Mouse (Mus musculus): ENCODE measurements at regions not wholly inside any gene's neighbourhood (a gene's known extent, or its start where the extent isn't known, plus 50 kb on each side); places are given as distances from the start of the nearest gene placed in this dataset.

- no peaks in the 10 kb centered on the region for H3K9me3 ChIP-seq (ENCODE audit: control insufficient read depth, insufficient read depth, low read depth, low read length)
- no peak for DNase-seq (ENCODE audit: low read depth, low spot score)
- H3K4me3 ChIP-seq (ENCODE audit: insufficient read depth in 1 of 2, low read depth in 1 of 2, low read length in 2 of 2, poor library complexity in 1 of 2, severe bottlenecking in 1 of 2), result no peak overlapping the region
- H3K4me1 ChIP-seq (ENCODE audit: control insufficient read depth in 2 of 2, insufficient read depth in 2 of 2, low read length in 2 of 2, poor library complexity in 1 of 2), result no peaks in the 10 kb centered on the region
- in situ Hi-C loops (cut with MboI; ENCODE audit: low sequenced_read_pairs in 2 of 2, unreplicated experiment in 2 of 2), result no loop called here
- no peak overlapping the region for H3K27ac ChIP-seq (ENCODE audit: insufficient read depth, low read depth, low read length, poor library complexity, severe bottlenecking)
- no peak for TF ChIP-seq ZC3H11A (IDR thresholded peaks at IDR 0.05; ENCODE audit: borderline replicate concordance, low read depth, low read length)
- no peak for TF ChIP-seq HCFC1 (IDR thresholded peaks at IDR 0.05; ENCODE audit: borderline replicate concordance, insufficient read depth, low read length)
- TF ChIP-seq MAFK (IDR thresholded peaks at IDR 0.05; ENCODE audit: insufficient read depth, low read depth, low read length), result no peak
- no peaks in the 10 kb centered on the region for H3K36me3 ChIP-seq (ENCODE audit: control insufficient read depth, insufficient read depth, low read length, poor library complexity, severe bottlenecking)
- no peak overlapping the region for H3K9ac ChIP-seq (ENCODE audit: insufficient read depth, low read depth, low read length, poor library complexity, severe bottlenecking)
Observed at GRCm38 (mm10) chr10:56708411-56708810, 331.3 kb downstream of the Gja1 start.

GRCm38 (mm10) chr10:56708886-56709285 lies 331.8 kb downstream of the Gja1 start:
- in situ Hi-C loops (cut with MboI; ENCODE audit: low sequenced_read_pairs in 2 of 2, unreplicated experiment in 2 of 2), result no loop called here
- DNase-seq (ENCODE audit: low read depth, low spot score), result no peak
- Histone ChIP-seq H3K9ac (ENCODE audit: insufficient read depth, low read depth, low read length, poor library complexity, severe bottlenecking) (no peak overlapping the region), H3K4me1 (ENCODE audit: control insufficient read depth in 2 of 2, insufficient read depth in 2 of 2, low read length in 2 of 2, poor library complexity in 1 of 2) (no peaks in the 10 kb centered on the region), H3K27ac (ENCODE audit: insufficient read depth, low read depth, low read length, poor library complexity, severe bottlenecking) (no peak overlapping the region), H3K36me3 (ENCODE audit: control insufficient read depth, insufficient read depth, low read length, poor library complexity, severe bottlenecking) (no peaks in the 10 kb centered on the region), H3K9me3 (ENCODE audit: control insufficient read depth, insufficient read depth, low read depth, low read length) (no peaks in the 10 kb centered on the region), H3K4me3 (ENCODE audit: insufficient read depth in 1 of 2, low read depth in 1 of 2, low read length in 2 of 2, poor library complexity in 1 of 2, severe bottlenecking in 1 of 2) (no peak overlapping the region)
- TF ChIP-seq MAFK (IDR thresholded peaks at IDR 0.05; ENCODE audit: insufficient read depth, low read depth, low read length), result no peak
- TF ChIP-seq ZC3H11A (IDR thresholded peaks at IDR 0.05; ENCODE audit: borderline replicate concordance, low read depth, low read length), result no peak
- TF ChIP-seq ZNF384 (IDR thresholded peaks at IDR 0.05; ENCODE audit: low read depth, low read length), result no peak
- TF ChIP-seq CHD2 (IDR thresholded peaks at IDR 0.05; ENCODE audit: low read depth, low read length), result no peak
- TF ChIP-seq HCFC1 (IDR thresholded peaks at IDR 0.05; ENCODE audit: borderline replicate concordance, insufficient read depth, low read length), result no peak

GRCm38 (mm10) chr10:56712611-56713105 lies 335.5 kb downstream of the Gja1 start:
- no peak overlapping the region for H3K9ac ChIP-seq (ENCODE audit: insufficient read depth, low read depth, low read length, poor library complexity, severe bottlenecking)
- H3K27ac ChIP-seq (ENCODE audit: insufficient read depth, low read depth, low read length, poor library complexity, severe bottlenecking), result no peak overlapping the region
- TF ChIP-seq ZC3H11A (IDR thresholded peaks at IDR 0.05; ENCODE audit: borderline replicate concordance, low read depth, low read length), result no peak
- TF ChIP-seq ZNF384 (IDR thresholded peaks at IDR 0.05; ENCODE audit: low read depth, low read length), result no peak
- no peak for TF ChIP-seq HCFC1 (IDR thresholded peaks at IDR 0.05; ENCODE audit: borderline replicate concordance, insufficient read depth, low read length)
- no peak for TF ChIP-seq MAFK (IDR thresholded peaks at IDR 0.05; ENCODE audit: insufficient read depth, low read depth, low read length)
- no peak for TF ChIP-seq CHD2 (IDR thresholded peaks at IDR 0.05; ENCODE audit: low read depth, low read length)
- in situ Hi-C loops (cut with MboI; ENCODE audit: low sequenced_read_pairs in 2 of 2, unreplicated experiment in 2 of 2), result no loop called here
- no peaks in the 10 kb centered on the region for H3K36me3 ChIP-seq (ENCODE audit: control insufficient read depth, insufficient read depth, low read length, poor library complexity, severe bottlenecking)
- H3K4me1 ChIP-seq (ENCODE audit: control insufficient read depth in 2 of 2, insufficient read depth in 2 of 2, low read length in 2 of 2, poor library complexity in 1 of 2), result no peaks in the 10 kb centered on the region
- H3K4me3 ChIP-seq (ENCODE audit: insufficient read depth in 1 of 2, low read depth in 1 of 2, low read length in 2 of 2, poor library complexity in 1 of 2, severe bottlenecking in 1 of 2), result no peak overlapping the region
- DNase-seq (ENCODE audit: low read depth, low spot score), result no peak
- H3K9me3 ChIP-seq (ENCODE audit: control insufficient read depth, insufficient read depth, low read depth, low read length), result no peaks in the 10 kb centered on the region

GRCm38 (mm10) chr10:56737073-56737472 lies 359.9 kb downstream of the Gja1 start:
- Histone ChIP-seq H3K4me1 (ENCODE audit: control insufficient read depth in 2 of 2, insufficient read depth in 2 of 2, low read length in 2 of 2, poor library complexity in 1 of 2) (no peaks in the 10 kb centered on the region), H3K4me3 (ENCODE audit: insufficient read depth in 1 of 2, low read depth in 1 of 2, low read length in 2 of 2, poor library complexity in 1 of 2, severe bottlenecking in 1 of 2) (no peak overlapping the region), H3K36me3 (ENCODE audit: control insufficient read depth, insufficient read depth, low read length, poor library complexity, severe bottlenecking) (no peaks in the 10 kb centered on the region), H3K9me3 (ENCODE audit: control insufficient read depth, insufficient read depth, low read depth, low read length) (no peaks in the 10 kb centered on the region), H3K27ac (ENCODE audit: insufficient read depth, low read depth, low read length, poor library complexity, severe bottlenecking) (no peak overlapping the region), H3K9ac (ENCODE audit: insufficient read depth, low read depth, low read length, poor library complexity, severe bottlenecking) (no peak overlapping the region)
- in situ Hi-C loops (cut with MboI; ENCODE audit: low sequenced_read_pairs in 2 of 2, unreplicated experiment in 2 of 2), result no loop called here
- no peak for DNase-seq (ENCODE audit: low read depth, low spot score)
- TF ChIP-seq CHD2 (IDR thresholded peaks at IDR 0.05; ENCODE audit: low read depth, low read length) (no peak), ZNF384 (IDR thresholded peaks at IDR 0.05; ENCODE audit: low read depth, low read length) (no peak), HCFC1 (IDR thresholded peaks at IDR 0.05; ENCODE audit: borderline replicate concordance, insufficient read depth, low read length) (no peak), MAFK (IDR thresholded peaks at IDR 0.05; ENCODE audit: insufficient read depth, low read depth, low read length) (no peak), ZC3H11A (IDR thresholded peaks at IDR 0.05; ENCODE audit: borderline replicate concordance, low read depth, low read length) (no peak)

GRCm38 (mm10) chr10:56739621-56740020 lies 362.5 kb downstream of the Gja1 start:
- TF ChIP-seq MAFK (IDR thresholded peaks at IDR 0.05; ENCODE audit: insufficient read depth, low read depth, low read length) (no peak), ZC3H11A (IDR thresholded peaks at IDR 0.05; ENCODE audit: borderline replicate concordance, low read depth, low read length) (no peak), HCFC1 (IDR thresholded peaks at IDR 0.05; ENCODE audit: borderline replicate concordance, insufficient read depth, low read length) (no peak), ZNF384 (IDR thresholded peaks at IDR 0.05; ENCODE audit: low read depth, low read length) (no peak), CHD2 (IDR thresholded peaks at IDR 0.05; ENCODE audit: low read depth, low read length) (no peak)
- DNase-seq (ENCODE audit: low read depth, low spot score), result no peak
- Histone ChIP-seq H3K27ac (ENCODE audit: insufficient read depth, low read depth, low read length, poor library complexity, severe bottlenecking) (no peak overlapping the region), H3K9ac (ENCODE audit: insufficient read depth, low read depth, low read length, poor library complexity, severe bottlenecking) (no peak overlapping the region), H3K36me3 (ENCODE audit: control insufficient read depth, insufficient read depth, low read length, poor library complexity, severe bottlenecking) (no peaks in the 10 kb centered on the region), H3K4me1 (ENCODE audit: control insufficient read depth in 2 of 2, insufficient read depth in 2 of 2, low read length in 2 of 2, poor library complexity in 1 of 2) (no peaks in the 10 kb centered on the region), H3K4me3 (ENCODE audit: insufficient read depth in 1 of 2, low read depth in 1 of 2, low read length in 2 of 2, poor library complexity in 1 of 2, severe bottlenecking in 1 of 2) (no peak overlapping the region), H3K9me3 (ENCODE audit: control insufficient read depth, insufficient read depth, low read depth, low read length) (no peaks in the 10 kb centered on the region)
- in situ Hi-C loops (cut with MboI; ENCODE audit: low sequenced_read_pairs in 2 of 2, unreplicated experiment in 2 of 2), result no loop called here
